Mouse (Mus musculus) heart, adult 8-10 months (tissue): ENCODE results near the gene Pcgf1. TPM values are rescaled to one million over a fixed set of nuclear protein-coding genes. Genes with fewer than 3 reads are reported as not detected.

Experiments
- DNase-seq: peaks from one replicate; pipeline ENCODE4 v3.0.0; 2022; ENCODE audit warnings: low spot score
- total RNA-seq, 4 experiments: library from RNA; stranded (reverse); gene quantifications; 2 replicates each; pipeline ENCODE4 v1.2.4; 2022

Gene Pcgf1
- total RNA-seq, 4 experiments from 2014 or later, result 7.6 to 9.8 (median 8.5) TPM

- no peak for DNase-seq
Observed at GRCm38 (mm10) chr6:83065995-83066394, 11.7 kb upstream of the Pcgf1 start.

- no peak for DNase-seq
Observed at GRCm38 (mm10) chr6:83066441-83066840, 11.2 kb upstream of the Pcgf1 start.

DNA sequence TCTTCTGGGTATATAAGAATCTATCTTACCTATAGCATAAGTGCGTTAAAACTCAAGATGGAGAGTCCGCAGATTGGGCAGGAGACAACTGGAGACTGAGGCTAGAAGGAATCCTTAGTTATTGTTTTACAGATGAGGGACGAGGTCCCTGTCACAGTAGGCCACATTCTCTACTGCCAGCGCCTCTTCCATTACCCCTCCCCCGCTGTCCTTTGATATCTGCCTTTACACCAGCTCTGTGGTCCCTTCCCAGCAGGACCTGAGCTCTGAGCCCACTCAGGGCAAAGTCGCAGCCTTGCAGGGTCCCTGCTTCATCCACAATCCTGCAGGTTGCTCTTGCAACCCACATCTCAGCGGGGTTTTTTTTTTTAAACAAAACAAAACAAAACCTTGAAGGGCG is 9.4 kb upstream of the Pcgf1 start:
- no peak for DNase-seq

DNA sequence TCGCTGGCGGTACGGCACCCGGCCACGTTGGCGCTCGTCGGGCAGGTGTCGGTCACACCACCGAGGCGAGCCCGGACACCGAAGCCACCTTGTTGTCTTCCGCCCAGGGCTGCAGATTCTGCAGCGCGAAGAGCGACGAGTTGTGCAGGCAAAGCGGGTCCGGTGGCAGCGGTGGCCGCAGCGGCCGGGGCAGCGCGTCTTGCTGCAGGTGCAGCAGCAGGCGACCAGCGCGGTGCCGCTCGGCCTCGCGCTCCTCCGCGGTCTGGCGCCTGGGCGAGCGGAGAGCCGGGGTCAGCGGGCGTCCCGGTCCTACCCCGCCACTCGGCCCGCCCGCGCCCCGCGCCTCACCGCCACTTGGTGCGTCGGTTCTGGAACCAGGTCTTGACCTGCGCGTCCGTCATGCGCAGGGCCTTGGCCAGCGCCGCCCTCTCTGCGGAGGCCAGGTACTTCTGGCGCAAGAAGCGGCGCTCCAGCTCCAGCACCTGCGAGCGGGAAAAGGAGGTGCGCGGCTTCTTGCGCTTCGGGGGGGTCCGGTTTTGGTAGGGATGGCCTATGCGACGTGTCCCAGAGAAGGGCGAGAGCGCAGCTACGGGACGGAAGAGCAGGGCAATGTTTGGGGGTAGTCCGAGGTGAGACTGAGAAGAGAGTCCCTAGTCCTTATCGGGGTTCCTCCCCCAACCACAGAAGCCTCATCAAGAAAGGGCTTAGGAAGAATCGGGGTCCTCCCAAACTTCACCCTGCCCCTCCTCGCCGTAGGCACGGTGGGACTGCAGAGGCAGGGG is 8.8 kb upstream of the Pcgf1 start:
- no peak for DNase-seq

DNA sequence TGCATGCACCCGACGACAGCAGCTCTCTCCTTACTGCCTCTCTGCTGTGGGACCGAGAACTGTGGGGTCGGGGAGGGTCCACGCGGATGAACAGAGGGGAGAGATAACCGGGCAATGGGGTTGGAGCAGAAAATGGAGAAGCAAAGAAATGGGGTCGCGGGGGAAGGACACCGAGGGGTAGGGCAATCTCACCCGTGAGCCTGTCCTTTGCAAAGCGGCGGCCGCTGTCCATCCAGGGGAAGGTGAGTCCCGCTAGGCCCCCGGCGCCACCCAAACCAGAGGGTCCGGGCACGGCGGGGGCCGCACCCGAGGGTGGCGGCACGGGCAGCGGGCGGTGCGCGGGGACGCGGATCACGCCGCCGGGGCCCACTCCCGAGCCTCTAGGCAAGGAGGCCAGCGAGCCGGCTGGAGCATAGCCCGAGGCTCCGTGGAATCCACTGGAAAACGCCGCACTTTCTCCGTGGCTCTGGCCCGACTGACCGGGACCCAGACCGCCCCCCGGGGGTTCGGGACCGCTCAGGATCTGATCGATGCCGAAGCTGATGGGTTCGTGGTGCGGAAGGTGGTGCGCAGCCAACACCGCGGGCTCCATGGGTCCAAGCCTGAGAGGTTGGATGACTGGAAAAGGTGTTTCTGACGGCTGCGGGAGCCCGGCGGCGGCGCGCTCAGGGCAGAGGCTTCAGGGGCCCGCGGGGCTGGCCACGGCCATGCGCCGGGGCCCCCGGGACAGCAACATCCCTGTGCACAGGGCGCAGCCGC is 8.0 kb upstream of the Pcgf1 start:
- DNase-seq, result no peak

GRCm38 (mm10) chr6:83070247-83070310 is 7.6 kb upstream of the Pcgf1 start, which contains the start of gene Tlx2:
Gene Tlx2 (minus strand): TSS chr6:83070293.
- no peak for DNase-seq

GRCm38 (mm10) chr6:83070311-83071219 is 7.1 kb upstream of the Pcgf1 start:
- DNase-seq, result peak; percentile 19

DNA sequence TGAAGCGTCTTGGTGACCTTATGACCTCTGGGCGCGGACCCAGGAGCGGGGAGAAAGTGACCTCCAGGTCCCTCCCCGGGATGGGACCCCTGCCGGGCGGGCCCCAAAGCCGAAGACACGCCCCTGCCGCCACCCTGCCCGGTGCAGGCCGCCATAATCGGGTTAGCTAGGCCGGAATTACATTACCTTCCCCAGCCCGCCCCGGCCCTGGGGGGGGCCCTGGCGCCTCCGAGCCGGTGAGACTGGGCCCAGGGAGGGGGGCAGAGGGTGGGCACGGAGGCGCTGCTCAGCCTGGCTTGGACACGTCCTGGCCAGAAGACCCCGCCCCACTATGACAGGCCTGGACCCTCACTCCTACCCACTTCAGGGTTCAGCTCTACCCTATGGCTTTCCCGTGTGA is 6.4 kb upstream of the Pcgf1 start:
- DNase-seq, result no peak

- no peak for DNase-seq
Observed at GRCm38 (mm10) chr6:83074979-83075378, 2.7 kb upstream of the Pcgf1 start.

GRCm38 (mm10) chr6:83078324-83078858 is 722 bp downstream of the Pcgf1 start:
- DNase-seq, result peak; percentile 99

DNA sequence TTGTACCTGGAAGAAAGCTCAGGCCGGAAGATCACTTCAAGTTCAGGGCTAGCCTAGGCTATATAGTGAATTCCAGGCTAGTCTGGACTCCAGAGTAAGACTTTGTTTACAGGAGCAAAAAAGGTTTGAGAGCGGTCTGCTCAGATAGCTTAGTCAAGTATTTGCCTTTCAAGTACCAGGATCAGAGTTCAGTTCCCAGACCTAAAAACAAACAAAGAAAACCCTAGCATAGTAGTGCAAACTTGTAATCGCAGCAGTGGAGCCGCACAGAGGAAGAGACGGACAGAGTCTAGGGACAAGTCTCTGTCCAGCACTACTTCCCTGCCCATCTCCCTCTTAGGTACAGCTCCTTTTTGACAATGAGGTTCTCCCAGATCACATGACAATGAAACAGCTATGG is 2.5 kb downstream of the Pcgf1 start:
- no peak for DNase-seq

DNA sequence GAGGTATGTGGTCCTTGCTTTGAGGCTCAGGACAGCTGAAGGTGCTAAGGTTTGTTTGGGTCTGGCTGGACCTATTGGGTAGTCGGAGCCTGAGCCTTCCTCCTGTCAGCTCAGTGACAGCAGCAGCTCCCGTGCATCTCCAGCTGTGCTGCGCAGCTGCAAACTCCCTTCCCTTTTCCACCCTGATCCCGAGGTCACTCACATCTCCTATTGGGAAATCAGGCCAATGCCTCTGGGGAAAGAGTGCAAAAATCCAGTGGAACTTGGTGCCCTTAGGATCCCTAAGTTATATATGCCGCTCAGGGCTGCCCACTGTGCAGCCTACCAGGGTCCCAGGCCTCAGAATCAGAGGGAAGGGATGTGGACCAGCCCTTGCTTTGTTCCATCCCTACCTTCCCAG is 5.8 kb downstream of the Pcgf1 start:
- DNase-seq, result no peak

DNA sequence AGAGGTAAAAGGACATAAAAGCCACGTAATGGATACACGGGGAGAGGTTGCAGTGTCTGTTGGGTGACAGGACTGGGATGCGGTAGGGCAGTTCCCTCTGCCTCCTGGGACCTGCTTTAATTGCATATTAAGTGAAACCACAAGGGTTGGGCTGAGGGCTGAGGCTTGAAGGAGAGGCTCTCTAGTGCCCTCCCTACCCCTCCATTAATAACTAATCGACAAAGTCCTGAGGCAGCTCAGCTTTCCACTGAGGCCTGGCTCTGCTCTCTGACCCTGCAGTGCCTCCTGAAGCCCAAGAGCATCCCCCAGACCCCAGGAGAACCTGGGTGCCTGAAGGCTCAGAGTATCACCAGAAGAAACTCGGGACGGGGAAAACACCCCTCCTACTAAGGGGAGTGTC is 6.8 kb downstream of the Pcgf1 start:
- DNase-seq, result no peak

DNA sequence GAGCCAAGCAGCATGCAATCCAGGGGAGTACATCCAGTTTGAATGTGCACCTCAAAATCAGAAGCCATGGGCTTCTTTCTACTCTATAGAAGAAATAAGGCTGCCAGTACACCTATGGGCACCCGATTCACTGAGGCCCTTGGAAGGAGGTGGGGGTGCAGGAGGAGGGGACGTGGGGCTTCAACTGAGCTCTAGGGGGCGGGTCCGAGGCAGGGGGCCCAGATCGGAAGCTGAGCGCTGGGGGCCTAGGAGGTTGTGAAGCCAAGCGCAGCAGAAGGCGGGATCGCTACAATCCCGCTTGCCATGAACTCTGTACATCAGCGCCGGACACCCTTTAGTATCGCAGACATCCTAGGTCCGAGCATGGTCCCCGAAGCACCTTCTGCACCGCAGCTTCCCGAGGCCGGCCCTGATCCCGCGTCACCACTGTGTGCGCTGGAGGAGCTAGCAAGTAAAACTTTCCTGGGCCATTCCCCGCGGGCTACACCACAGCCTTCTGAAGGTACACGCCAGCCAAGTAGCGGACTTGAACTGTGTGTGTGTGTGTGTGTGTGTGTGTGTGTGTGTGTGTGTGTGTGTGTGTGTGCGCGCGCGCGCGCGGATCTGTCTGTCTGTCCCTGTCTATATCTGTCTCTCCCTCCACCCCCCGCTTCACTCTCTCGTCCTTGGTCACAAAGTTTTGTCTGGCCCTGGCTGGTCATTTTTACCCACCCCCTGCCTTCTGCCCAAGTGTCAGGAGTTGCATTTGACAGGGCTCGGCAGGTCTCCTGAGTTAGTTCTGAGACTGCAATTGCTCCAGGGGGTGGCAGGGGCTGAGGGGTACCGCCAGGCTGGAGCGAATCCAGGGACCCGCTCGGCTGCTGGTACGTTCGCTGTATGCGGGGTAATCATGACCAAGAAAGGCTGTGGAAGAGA is 8.7 kb downstream of the Pcgf1 start, which contains the start of gene Lbx2:
Gene Lbx2 (plus strand): TSS at position 247 of the 915 bp plus-strand sequence.
- DNase-seq, result no peak

DNA sequence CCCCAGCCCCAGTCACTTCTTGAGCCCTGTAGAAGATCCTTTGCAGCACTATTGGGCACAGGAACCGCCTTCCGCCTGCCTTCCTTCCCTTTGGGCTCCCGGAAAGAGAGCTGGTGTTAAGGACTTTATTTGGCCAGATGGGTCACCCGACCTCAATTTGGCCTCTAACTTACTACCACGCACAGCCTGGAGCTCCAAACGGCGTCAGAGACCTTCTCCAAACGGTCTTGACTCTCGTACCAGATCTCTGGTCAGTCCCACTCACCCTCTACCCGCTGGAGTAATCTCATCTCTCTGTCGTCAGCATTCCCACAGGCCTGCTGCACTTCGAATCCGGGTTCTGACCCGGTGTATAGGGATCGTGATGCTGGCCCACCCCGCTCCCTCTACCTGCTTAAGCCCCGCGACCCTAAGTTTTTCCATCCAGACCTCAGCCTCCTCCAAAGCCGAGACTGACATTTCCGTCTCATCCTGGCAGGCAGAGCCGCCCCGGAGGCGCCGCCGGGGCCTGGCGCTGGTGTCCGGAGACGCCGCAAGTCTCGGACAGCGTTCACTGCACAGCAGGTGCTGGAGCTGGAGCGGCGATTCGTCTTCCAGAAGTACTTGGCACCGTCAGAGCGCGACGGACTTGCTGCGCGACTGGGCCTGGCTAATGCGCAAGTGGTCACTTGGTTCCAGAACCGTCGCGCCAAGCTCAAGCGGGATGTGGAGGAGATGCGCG is 9.7 kb downstream of the Pcgf1 start:
- DNase-seq, result peak; percentile 41

- DNase-seq, result no peak
Observed at GRCm38 (mm10) chr6:83087926-83088260, 10.2 kb downstream of the Pcgf1 start.

DNA sequence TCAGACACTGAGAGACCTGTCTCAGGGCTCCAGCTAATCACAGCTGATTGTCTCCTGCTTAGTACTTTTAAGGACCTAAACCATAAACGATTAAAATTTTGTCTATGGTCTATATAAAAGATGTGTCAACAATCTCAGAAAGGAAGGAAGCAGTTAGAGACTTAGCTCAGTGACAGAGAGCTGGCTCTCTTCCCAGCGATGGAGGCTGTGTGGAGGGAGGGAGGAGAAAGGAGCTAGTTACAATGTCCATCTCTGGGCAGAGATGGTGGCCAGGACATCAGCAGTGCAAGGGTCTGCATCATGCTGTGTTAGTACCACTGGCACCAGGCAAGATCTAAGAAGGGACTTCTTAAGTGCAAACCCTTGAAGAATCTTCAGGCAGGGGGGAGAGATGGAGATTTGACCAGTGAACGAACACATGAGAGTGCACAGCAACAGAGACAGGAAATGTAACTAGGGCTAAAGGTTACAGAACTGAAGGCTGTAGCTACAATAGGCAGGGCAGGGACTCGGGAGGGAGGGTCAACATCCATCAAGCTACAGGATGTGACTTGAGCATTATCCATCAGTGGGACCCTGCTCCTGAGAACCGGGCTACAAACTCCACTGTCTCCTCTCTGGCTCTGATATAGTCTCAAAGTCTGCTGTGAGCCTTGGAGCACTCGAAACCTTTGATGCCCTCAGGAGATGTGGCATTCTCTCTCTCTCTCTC is 14.9 kb downstream of the Pcgf1 start:
- DNase-seq, result no peak

DNA sequence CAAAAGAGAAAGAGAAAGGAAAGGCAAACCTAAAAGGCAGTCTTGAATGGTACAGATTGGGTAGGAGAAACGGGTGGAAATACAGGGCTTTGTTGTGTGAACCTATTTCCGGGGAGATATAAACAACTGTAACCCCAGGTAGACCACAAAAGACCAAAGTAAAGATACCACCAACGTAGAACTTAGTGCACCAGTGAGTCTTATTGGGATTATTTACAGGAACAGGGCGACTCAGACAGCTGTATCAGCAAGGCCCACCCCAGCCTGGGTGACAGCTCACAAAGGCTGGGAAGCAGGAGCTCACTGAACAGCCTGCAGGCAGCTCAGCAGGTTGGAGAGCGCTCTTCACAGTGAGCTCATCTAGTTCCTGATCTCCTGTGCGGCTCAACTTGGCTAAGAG is 18.3 kb downstream of the Pcgf1 start:
- no peak for DNase-seq

- no peak for DNase-seq
Observed at GRCm38 (mm10) chr6:83098411-83098810, 20.7 kb downstream of the Pcgf1 start.

- DNase-seq, result peak; percentile 92
Observed at GRCm38 (mm10) chr6:83101316-83101687, 23.6 kb downstream of the Pcgf1 start, which contains the start of the genes Ccdc142 and Gm42688. Gene Ccdc142 (plus strand): TSS chr6:83101601. Gene Gm42688 (plus strand): TSS chr6:83101617.
